Mouse (Mus musculus) limb, embryonic 10.5 days (tissue): ENCODE results near the gene Rabgef1. TPM values are rescaled to one million over a fixed set of nuclear protein-coding genes. Genes with fewer than 3 reads are reported as not detected.

ENCODE experiments used
- DNase-seq: peaks from one replicate; pipeline ENCODE4 v3.0.0-alpha.2; 2017; ENCODE audit warnings: low spot score
- H3K27ac ChIP-seq: fragments of 300-500 bp; sonication (generic); 2 replicates; pipeline ENCODE4 v1.5.1; 2016; ENCODE audit warnings: mild to moderate bottlenecking
- H3K27me3 ChIP-seq: fragments of 300-500 bp; sonication (generic); 2 replicates; pipeline ENCODE4 v1.6.1; 2016; ENCODE audit warnings: low read depth, mild to moderate bottlenecking; ENCODE audit not compliant: poor library complexity, severe bottlenecking
- H3K36me3 ChIP-seq: fragments of 300-500 bp; sonication (generic); 2 replicates; pipeline ENCODE4 v1.6.1; 2016; ENCODE audit warnings: mild to moderate bottlenecking, moderate library complexity
- H3K4me1 ChIP-seq: fragments of 300-500 bp; sonication (generic); 2 replicates; pipeline ENCODE4 v1.6.1; 2016
- H3K4me3 ChIP-seq: fragments of 300-500 bp; sonication (generic); 2 replicates; pipeline ENCODE4 v1.5.1; 2016; ENCODE audit warnings: mild to moderate bottlenecking, moderate library complexity
- H3K9me3 ChIP-seq: fragments of 300-500 bp; sonication (generic); replicated peaks from 2 replicates; pipeline ENCODE4 v1.6.1; 2016; ENCODE audit warnings: mild to moderate bottlenecking
- WGBS: fragments of 180-500 bp; shearing (Covaris S2); methylation state at CpG from one replicate; pipeline ENCODE4 v1.1.7; 2016; 5-methylcytosine and 5-hydroxymethylcytosine counted together
- polyA plus RNA-seq: library from polyadenylated mRNA; unstranded; fragments of >200 nt; fragmentation: Nextera tagmentation; extraction: Ambion mirVana; gene quantifications from 2 replicates; pipeline ENCODE4 v1.2.1, GENCODE M21; 2016

Gene Rabgef1
- polyA plus RNA-seq, 1 experiment from 2014 or later = 21.7 TPM

GRCm38 (mm10) chr5:130145961-130146360 lies 25.6 kb upstream of the Rabgef1 start:
- peak overlapping the region; percentile 70; the same call in 1 of the 2 replicates for H3K4me3 ChIP-seq
- no peaks in the 10 kb centered on the region for H3K27me3 ChIP-seq
- WGBS = 91% methylated on average over 8 of the region's 8 CpGs
- peaks cover 23% of the 10 kb centered on the region for H3K4me1 ChIP-seq
- H3K27ac ChIP-seq = no peak overlapping the region
- no peaks in the 10 kb centered on the region for H3K9me3 ChIP-seq
- no peak for DNase-seq
- peaks cover 6% of the 10 kb centered on the region; the same call in 1 of the 2 replicates for H3K36me3 ChIP-seq

- 79% methylated on average over 7 of the region's 7 CpGs for WGBS
- peaks cover 24% of the 10 kb centered on the region; the same call in 1 of the 2 replicates for H3K36me3 ChIP-seq
- peaks cover 13% of the 10 kb centered on the region for H3K4me1 ChIP-seq
- H3K9me3 ChIP-seq = no peaks in the 10 kb centered on the region
- no peaks in the 10 kb centered on the region for H3K27me3 ChIP-seq
- H3K4me3 ChIP-seq = no peak overlapping the region
- no peak for DNase-seq
- no peak overlapping the region for H3K27ac ChIP-seq
These were observed 21.8 kb upstream of the Rabgef1 start for GRCm38 (mm10) chr5:130149726-130150310.

DNA sequence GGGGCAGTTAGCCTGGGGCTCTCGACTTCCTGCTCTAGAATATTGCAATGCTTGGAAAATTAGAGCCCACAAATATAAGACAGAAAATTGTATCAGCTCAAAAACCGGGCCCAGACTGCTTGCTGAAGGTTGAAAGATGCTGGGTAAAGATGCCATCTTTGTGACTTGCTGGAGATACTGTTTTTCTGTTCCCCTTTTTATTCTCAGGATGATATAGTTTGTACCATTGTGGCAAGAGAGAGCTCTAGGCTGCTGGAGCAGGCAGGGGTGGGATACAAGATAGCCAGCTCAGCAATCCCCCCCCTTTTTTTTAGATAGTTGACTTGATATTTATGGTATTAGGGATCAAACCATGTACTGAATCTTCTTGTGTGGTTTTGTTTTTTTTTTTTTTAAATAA lies 17.3 kb upstream of the Rabgef1 start:
- Histone ChIP-seq H3K27me3 (no peaks in the 10 kb centered on the region), H3K4me3 (no peak overlapping the region), H3K4me1 (0 out of 2 replicates have a peak, but pooled peaks cover 7% of the 10 kb centered on the region), H3K36me3 (peaks cover 18% of the 10 kb centered on the region; the same call in 1 of the 2 replicates), H3K27ac (no peak overlapping the region), H3K9me3 (no peaks in the 10 kb centered on the region)
- 89% methylated on average over 2 of the region's 2 CpGs for WGBS
- DNase-seq = no peak

GRCm38 (mm10) chr5:130158545-130158944 lies 13.1 kb upstream of the Rabgef1 start:
- Histone ChIP-seq H3K4me3 (no peak overlapping the region), H3K27me3 (no peaks in the 10 kb centered on the region), H3K9me3 (no peaks in the 10 kb centered on the region), H3K4me1 (0 out of 2 replicates have a peak, but pooled peaks cover 7% of the 10 kb centered on the region), H3K36me3 (0 out of 2 replicates have a peak, but pooled peaks cover 3% of the 10 kb centered on the region), H3K27ac (no peak overlapping the region)
- DNase-seq = no peak
- 82% methylated on average over 4 of the region's 4 CpGs for WGBS

DNA sequence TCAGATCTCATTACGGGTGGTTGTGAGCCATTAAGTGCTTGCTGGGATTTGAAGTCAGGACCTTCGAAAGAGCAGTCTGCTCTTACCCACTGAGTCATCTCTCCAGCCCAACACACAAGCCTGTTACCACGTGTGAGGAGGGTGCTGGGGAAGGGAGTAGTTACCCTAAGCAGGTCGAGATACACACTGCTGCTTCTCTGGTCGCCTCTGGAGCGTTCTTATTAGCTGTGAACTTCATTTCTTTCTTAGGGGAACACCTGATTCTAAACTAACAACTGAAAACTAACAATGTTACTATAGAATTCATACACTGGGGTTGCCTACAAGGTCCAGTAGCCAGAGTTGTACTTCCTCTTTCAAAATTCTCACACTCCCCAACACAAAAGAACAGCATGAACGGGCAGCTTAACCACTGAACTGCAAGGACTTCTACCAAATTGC lies 11.8 kb upstream of the Rabgef1 start:
- H3K27ac ChIP-seq = no peak overlapping the region
- WGBS = 67% methylated on average over 7 of the region's 7 CpGs
- no peaks in the 10 kb centered on the region for H3K27me3 ChIP-seq
- DNase-seq = no peak
- 0 out of 2 replicates have a peak, but pooled peaks cover 7% of the 10 kb centered on the region for H3K4me1 ChIP-seq
- no peak overlapping the region for H3K4me3 ChIP-seq
- H3K36me3 ChIP-seq = no peaks in the 10 kb centered on the region
- no peaks in the 10 kb centered on the region for H3K9me3 ChIP-seq

DNA sequence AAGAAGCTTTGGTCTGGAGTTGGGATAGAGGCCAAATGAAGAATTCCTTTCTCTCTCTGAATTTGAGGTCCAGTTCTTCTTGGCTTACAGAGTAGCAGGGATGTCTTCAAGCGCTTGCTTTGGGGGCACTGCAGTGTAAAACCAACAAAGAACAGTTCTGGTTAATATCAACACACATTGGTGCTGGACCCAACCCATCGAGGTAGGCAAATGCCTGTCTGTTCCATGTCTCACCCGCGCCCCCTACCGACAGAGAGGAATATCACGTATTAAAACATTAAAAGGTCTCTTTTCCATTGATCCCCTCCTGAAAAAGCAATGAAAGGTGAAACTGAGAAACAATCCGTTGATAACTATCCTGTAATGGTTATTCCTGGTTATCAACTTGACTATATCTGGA lies 7.9 kb upstream of the Rabgef1 start:
- Histone ChIP-seq H3K4me3 (no peak overlapping the region), H3K27me3 (no peaks in the 10 kb centered on the region), H3K27ac (no peak overlapping the region), H3K36me3 (no peaks in the 10 kb centered on the region), H3K9me3 (no peaks in the 10 kb centered on the region), H3K4me1 (no peaks in the 10 kb centered on the region)
- peak; percentile 78 for DNase-seq
- WGBS = 6% methylated on average over 7 of the region's 7 CpGs

GRCm38 (mm10) chr5:130165213-130165612 lies 6.4 kb upstream of the Rabgef1 start:
- no peak overlapping the region for H3K27ac ChIP-seq
- 76% methylated on average over 4 of the region's 4 CpGs for WGBS
- no peaks in the 10 kb centered on the region for H3K9me3 ChIP-seq
- no peaks in the 10 kb centered on the region for H3K4me1 ChIP-seq
- DNase-seq = no peak
- H3K27me3 ChIP-seq = no peaks in the 10 kb centered on the region
- no peaks in the 10 kb centered on the region for H3K36me3 ChIP-seq
- H3K4me3 ChIP-seq = no peak overlapping the region

GRCm38 (mm10) chr5:130169109-130169508 lies 2.5 kb upstream of the Rabgef1 start:
- Histone ChIP-seq H3K9me3 (no peaks in the 10 kb centered on the region), H3K4me1 (peaks cover 20% of the 10 kb centered on the region), H3K27me3 (no peaks in the 10 kb centered on the region), H3K36me3 (no peaks in the 10 kb centered on the region), H3K27ac (no peak overlapping the region), H3K4me3 (no peak overlapping the region)
- WGBS = 77% methylated on average over 6 of the region's 6 CpGs
- no peak for DNase-seq

DNA sequence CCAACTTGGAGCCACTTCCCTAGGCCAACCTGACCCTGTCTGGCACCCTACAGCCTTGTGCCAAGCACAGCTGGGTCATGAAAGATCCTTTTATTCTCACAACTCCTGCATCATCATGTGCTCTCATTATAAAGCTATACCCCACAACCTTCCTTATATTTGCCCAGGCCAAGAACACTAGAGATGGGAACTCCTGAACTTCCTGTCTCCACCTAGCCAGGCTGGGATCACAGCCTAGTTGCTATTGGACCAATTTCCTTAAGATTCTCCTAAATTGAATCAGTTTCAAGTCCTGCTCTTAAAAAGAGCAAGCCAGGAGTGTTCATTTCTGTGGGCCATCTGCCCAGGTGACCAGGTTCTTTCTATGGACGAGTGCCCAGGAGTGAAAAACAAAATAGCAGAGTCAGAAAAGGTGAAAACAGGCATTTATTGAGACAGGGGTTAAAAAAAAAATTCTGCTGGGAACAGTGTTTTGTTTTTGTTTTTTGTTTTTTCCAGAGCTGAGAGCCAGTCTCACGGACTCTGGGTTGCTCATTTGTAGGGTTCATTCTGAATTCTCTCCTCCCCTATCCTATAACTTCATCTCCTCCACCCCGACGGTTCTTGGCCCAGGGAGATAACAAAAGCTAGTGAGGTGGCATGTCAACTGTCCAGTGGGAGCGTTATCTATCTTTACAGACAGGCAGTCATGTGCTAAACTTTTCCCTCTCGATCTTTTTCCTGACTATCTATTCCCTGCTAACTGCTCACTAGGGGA lies 754 bp upstream of the Rabgef1 start:
- H3K36me3 ChIP-seq = no peaks in the 10 kb centered on the region
- H3K27ac ChIP-seq = peak overlapping the region; percentile 92
- no peaks in the 10 kb centered on the region for H3K9me3 ChIP-seq
- H3K4me3 ChIP-seq = peak overlapping the region; percentile 97
- 13% methylated on average over 6 of the region's 6 CpGs for WGBS
- no peak for DNase-seq
- H3K4me1 ChIP-seq = peaks cover 20% of the 10 kb centered on the region
- H3K27me3 ChIP-seq = no peaks in the 10 kb centered on the region

- H3K36me3 ChIP-seq = no peaks in the 10 kb centered on the region
- H3K9me3 ChIP-seq = no peaks in the 10 kb centered on the region
- WGBS = 2% methylated on average over 43 of the region's 46 CpGs
- peak overlapping the region; percentile 97 for H3K4me3 ChIP-seq
- DNase-seq = no peak
- peaks cover 20% of the 10 kb centered on the region for H3K4me1 ChIP-seq
- no peaks in the 10 kb centered on the region for H3K27me3 ChIP-seq
- H3K27ac ChIP-seq = peak overlapping the region; percentile 92
These were observed 481 bp downstream of the Rabgef1 start for GRCm38 (mm10) chr5:130171956-130172601.

DNA sequence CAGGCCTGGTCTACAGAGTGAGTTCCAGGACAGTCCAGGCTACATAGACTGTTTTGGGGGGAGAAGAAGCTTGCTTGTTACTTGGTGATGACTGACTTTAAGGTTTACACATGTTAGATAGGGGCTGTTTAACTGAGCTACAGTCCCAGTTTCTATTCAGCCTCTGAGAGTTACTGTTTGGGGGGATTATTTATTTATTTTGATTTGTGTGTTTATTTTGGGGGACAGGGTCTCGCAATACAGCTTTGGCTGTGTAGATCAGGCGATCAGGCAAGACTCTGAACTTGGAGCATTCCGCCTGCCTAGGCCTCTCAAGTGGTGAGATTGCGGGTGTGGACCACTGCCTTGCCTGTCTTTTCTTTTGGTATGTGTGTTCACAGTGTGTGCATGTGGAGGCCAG lies 1.4 kb downstream of the Rabgef1 start:
- WGBS = 96% methylated on average over 4 of the region's 4 CpGs
- Histone ChIP-seq H3K27me3 (no peaks in the 10 kb centered on the region), H3K9me3 (no peaks in the 10 kb centered on the region), H3K27ac (no peak overlapping the region), H3K4me3 (peak overlapping the region; percentile 97), H3K36me3 (no peaks in the 10 kb centered on the region), H3K4me1 (peaks cover 20% of the 10 kb centered on the region)
- no peak for DNase-seq

DNA sequence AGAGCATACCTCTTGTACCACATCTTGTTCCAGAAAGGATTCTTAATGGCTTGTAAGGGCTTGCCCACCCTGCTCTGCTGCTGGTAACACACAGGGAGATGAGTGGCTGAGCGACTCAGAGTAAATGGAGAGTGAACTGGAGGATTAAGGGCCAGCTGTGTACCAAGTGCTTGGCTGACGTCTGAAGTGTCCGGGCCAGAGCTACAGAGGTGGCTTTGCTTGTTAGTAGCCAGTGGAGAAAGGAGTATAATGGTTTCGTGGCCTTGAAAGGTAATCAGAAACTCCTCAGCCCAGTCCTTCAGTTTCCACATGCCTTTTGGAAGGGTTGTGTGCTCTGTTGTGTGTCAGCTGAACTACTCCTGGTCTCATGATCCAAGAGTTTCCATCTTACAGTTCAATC lies 6.3 kb downstream of the Rabgef1 start:
- Histone ChIP-seq H3K4me1 (peaks cover 5% of the 10 kb centered on the region), H3K27ac (no peak overlapping the region), H3K27me3 (no peaks in the 10 kb centered on the region), H3K36me3 (no peaks in the 10 kb centered on the region), H3K4me3 (no peak overlapping the region), H3K9me3 (no peaks in the 10 kb centered on the region)
- no peak for DNase-seq
- WGBS = 74% methylated on average over 4 of the region's 4 CpGs

DNA sequence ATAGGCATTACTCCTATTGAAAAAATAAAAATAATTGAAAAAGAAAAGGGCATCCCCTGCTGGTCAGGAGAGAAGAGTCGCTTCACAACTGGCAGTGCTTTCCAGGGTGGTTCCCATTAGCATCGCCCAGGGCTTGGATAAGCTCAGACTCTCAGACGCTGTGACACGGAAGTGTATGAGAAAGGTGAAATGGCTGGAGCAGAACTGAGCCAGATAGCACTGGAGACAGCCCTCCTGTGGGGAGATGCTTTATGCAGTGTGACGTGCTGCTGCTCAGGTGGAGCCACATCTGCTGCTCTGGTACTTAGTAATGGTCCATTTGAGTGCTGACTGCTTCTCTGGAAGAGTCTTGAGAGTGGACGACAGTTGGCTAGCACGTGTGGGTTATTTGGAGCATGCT lies 8.8 kb downstream of the Rabgef1 start:
- Histone ChIP-seq H3K4me1 (no peaks in the 10 kb centered on the region), H3K27me3 (no peaks in the 10 kb centered on the region), H3K27ac (no peak overlapping the region), H3K9me3 (no peaks in the 10 kb centered on the region), H3K36me3 (no peaks in the 10 kb centered on the region), H3K4me3 (no peak overlapping the region)
- WGBS = 75% methylated on average over 7 of the region's 7 CpGs
- no peak for DNase-seq
